Mouse (Mus musculus) ES-E14 (cell line): ENCODE measurements around the gene Vmn2r102. TPM values are rescaled to one million over a fixed set of nuclear protein-coding genes. Genes with fewer than 3 reads are reported as not detected.

ENCODE experiments used
- DNase-seq: peaks from one replicate; pipeline ENCODE4 v3.0.0-alpha.2; 2013; ENCODE audit warnings: low read depth, low spot score
- H3K27ac ChIP-seq: 2 replicates; pipeline ENCODE4 v1.5.1; 2012; ENCODE audit warnings: low read depth, mild to moderate bottlenecking, low read length, moderate library complexity, mixed read lengths; ENCODE audit not compliant: poor library complexity, insufficient read depth, severe bottlenecking
- H3K36me3 ChIP-seq: 2 replicates; pipeline ENCODE4 v1.6.1; 2012; ENCODE audit warnings: mild to moderate bottlenecking, low read length, moderate library complexity, mixed read lengths; ENCODE audit not compliant: control insufficient read depth, poor library complexity, insufficient read depth, severe bottlenecking
- H3K4me1 ChIP-seq, 2 experiments: fragments of 150-350 bp in 1 of 2; sonication (generic) in 1 of 2; 2 replicates each; pipeline ENCODE4 v1.6.1; 2012; ENCODE audit warnings: low read length in 2 of 2, mild to moderate bottlenecking in 1 of 2, mixed read lengths in 1 of 2; ENCODE audit not compliant: control insufficient read depth in 2 of 2, insufficient read depth in 2 of 2, poor library complexity in 1 of 2
- H3K4me3 ChIP-seq, 2 experiments: fragments of 150-350 bp in 1 of 2; sonication (generic) in 1 of 2; 2 replicates each; pipeline ENCODE4 v1.5.1; 2012; ENCODE audit warnings: low read length in 2 of 2, low read depth in 1 of 2, mild to moderate bottlenecking in 1 of 2, mixed read lengths in 1 of 2; ENCODE audit not compliant: insufficient read depth in 1 of 2, poor library complexity in 1 of 2, severe bottlenecking in 1 of 2
- H3K9ac ChIP-seq: 2 replicates; pipeline ENCODE4 v1.6.1; 2012; ENCODE audit warnings: low read depth, mild to moderate bottlenecking, low read length, mixed read lengths; ENCODE audit not compliant: poor library complexity, insufficient read depth, severe bottlenecking
- H3K9me3 ChIP-seq: fragments of 150-350 bp; sonication (generic); 2 replicates; pipeline ENCODE4 v1.6.1; 2012; ENCODE audit warnings: low read depth, mild to moderate bottlenecking, low read length; ENCODE audit not compliant: control insufficient read depth, insufficient read depth
- CHD2 ChIP-seq: IDR thresholded peaks from 2 replicates; pipeline ENCODE4 v1.6.1; 2014; ENCODE audit warnings: mild to moderate bottlenecking, low read depth, low read length, inconsistent platforms
- HCFC1 ChIP-seq: IDR thresholded peaks from 2 replicates; pipeline ENCODE4 v1.6.1; 2012; ENCODE audit warnings: low read length, inconsistent platforms, borderline replicate concordance; ENCODE audit not compliant: insufficient read depth
- MAFK ChIP-seq: IDR thresholded peaks from 2 replicates; pipeline ENCODE4 v1.6.1; 2014; ENCODE audit warnings: mild to moderate bottlenecking, low read depth, low read length, inconsistent platforms; ENCODE audit not compliant: insufficient read depth
- ZC3H11A ChIP-seq: IDR thresholded peaks from 2 replicates; pipeline ENCODE4 v1.6.1; 2012; ENCODE audit warnings: low read depth, mild to moderate bottlenecking, inconsistent platforms, low read length, borderline replicate concordance
- ZNF384 ChIP-seq: IDR thresholded peaks from 2 replicates; pipeline ENCODE4 v1.6.1; 2012; ENCODE audit warnings: low read depth, low read length, inconsistent platforms
- in situ Hi-C, 2 experiments: fragments of 600-800 bp; cut with MboI; formaldehyde crosslinking; loops; one replicate each; pipeline ENCODE4 v1.15.1; 2025; ENCODE audit warnings: low sequenced_read_pairs in 2 of 2, inconsistent platforms in 1 of 2; ENCODE audit not compliant: unreplicated experiment in 2 of 2
- total RNA-seq: library from RNA; depleted of rRNA; stranded (reverse); fragments of 300-350 nt; gene quantifications from 2 replicates; pipeline ENCODE4 v1.2.3, GENCODE M21; 2012; rRNA removed

Gene Vmn2r102
- total RNA-seq, result not detected in 2 replicates

DNA sequence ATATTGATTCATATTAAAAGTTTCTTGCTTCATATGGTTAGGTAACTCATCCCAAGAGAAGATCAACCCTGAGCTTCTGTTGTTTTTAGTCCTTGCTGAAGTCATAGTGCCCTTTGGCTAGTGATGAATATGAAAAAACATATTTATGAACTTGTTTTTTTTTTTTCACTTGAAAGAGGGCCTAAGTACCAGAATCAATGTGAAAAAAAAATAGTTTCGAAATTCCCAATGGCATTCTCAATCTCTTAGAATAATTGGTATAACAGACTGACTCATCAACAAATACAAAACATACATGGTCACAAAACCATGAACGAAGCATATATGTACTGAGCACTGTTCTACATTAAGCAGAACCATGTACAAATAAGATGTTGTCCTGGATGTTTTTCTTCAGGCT lies at the start of gene Vmn2r102:
Gene Vmn2r102 (plus strand): TSS at position 301 of the 400 bp plus-strand sequence.
- Histone ChIP-seq H3K9me3 (no peaks in the 10 kb centered on the region), H3K27ac (no peak within 1 kb of the TSS), H3K4me3 (no peak within 1 kb of the TSS), H3K4me1 (no peaks in the 10 kb centered on the region), H3K9ac (no peak within 1 kb of the TSS), H3K36me3 (no peaks in the 10 kb centered on the region)
- TF ChIP-seq HCFC1, result no peak
- TF ChIP-seq MAFK, result no peak
- TF ChIP-seq CHD2, result no peak
- TF ChIP-seq ZNF384, result no peak
- no peak for TF ChIP-seq ZC3H11A
- in situ Hi-C loops, result no loop called here
- no peak for DNase-seq

DNA sequence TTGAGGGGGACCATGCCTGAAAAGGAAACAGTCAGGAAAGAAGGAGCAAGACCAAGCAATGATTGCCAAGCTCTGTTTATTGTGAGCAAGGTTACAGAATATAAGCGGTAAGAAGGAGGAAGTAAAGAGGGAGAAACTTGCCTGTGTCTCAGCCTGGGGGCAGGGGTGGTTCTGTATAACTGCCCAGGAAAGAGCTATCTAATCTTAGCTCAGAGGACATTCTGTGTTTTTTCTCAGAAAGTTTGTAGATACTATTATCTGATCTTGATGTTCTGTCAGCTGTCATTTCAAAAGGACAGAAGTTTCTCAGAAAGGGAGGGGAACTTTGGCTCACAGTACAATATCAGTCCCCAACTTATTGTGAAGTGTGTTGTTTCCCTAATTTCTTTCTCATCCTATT lies 30.8 kb upstream of the Vmn2r102 start:
- no peak overlapping the region for H3K4me3 ChIP-seq
- H3K9ac ChIP-seq, result no peak overlapping the region
- no peak overlapping the region for H3K27ac ChIP-seq
- no peak for DNase-seq
- H3K36me3 ChIP-seq, result no peaks in the 10 kb centered on the region
- no peaks in the 10 kb centered on the region for H3K9me3 ChIP-seq
- in situ Hi-C loops, result no loop called here
- no peaks in the 10 kb centered on the region for H3K4me1 ChIP-seq
- TF ChIP-seq HCFC1, result no peak
- TF ChIP-seq ZC3H11A, result no peak
- no peak for TF ChIP-seq MAFK
- no peak for TF ChIP-seq ZNF384
- TF ChIP-seq CHD2, result no peak

DNA sequence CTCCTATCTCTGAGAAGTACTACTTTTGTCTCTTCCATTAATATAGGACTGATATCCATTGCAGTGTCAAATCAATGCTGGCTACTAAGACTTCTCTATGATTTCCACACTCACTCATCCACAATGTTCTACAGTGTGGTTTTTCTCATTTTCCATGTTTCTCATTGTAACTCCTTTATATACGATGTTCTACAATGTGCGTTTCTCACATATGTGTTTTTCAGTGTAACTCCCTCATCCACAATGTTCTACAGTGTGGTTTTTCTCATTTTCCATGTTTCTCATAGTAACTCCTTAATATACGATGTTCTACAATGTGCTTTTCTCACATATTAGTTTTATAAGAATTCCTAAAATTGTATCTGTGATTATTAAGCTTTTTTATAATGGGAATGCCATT lies 1.7 kb upstream of the Vmn2r102 start:
- H3K36me3 ChIP-seq, result no peaks in the 10 kb centered on the region
- TF ChIP-seq ZC3H11A (no peak), ZNF384 (no peak)
- no peak for DNase-seq
- in situ Hi-C loops, result no loop called here
- H3K9me3 ChIP-seq, result no peaks in the 10 kb centered on the region
- H3K4me1 ChIP-seq, result no peaks in the 10 kb centered on the region
- H3K27ac ChIP-seq, result no peak overlapping the region
- no peak overlapping the region for H3K9ac ChIP-seq
- H3K4me3 ChIP-seq, result no peak overlapping the region

- no peak overlapping the region for H3K9ac ChIP-seq
- in situ Hi-C loops, result no loop called here
- DNase-seq, result no peak
- H3K27ac ChIP-seq, result no peak overlapping the region
- no peaks in the 10 kb centered on the region for H3K36me3 ChIP-seq
- no peaks in the 10 kb centered on the region for H3K4me1 ChIP-seq
- no peak for TF ChIP-seq ZNF384
- TF ChIP-seq MAFK, result no peak
- no peak for TF ChIP-seq CHD2
- TF ChIP-seq HCFC1, result no peak
- TF ChIP-seq ZC3H11A, result no peak
- no peaks in the 10 kb centered on the region for H3K9me3 ChIP-seq
- H3K4me3 ChIP-seq, result no peak overlapping the region
Measured at GRCm38 (mm10) chr17:19692062-19692461, 31.9 kb downstream of the Vmn2r102 start.

Other genes starting within 250 kb of the Vmn2r102 start
- not detected in 2 replicates for gene Vmn2r100, start 155.6 kb upstream of the Vmn2r102 start, total RNA-seq
- not detected in 2 replicates for gene Vmn2r101, start 83.1 kb upstream of the Vmn2r102 start, total RNA-seq
- not detected in 2 replicates for gene Vmn2r103, start 113.0 kb downstream of the Vmn2r102 start, total RNA-seq